In the genomic region with DNA sequence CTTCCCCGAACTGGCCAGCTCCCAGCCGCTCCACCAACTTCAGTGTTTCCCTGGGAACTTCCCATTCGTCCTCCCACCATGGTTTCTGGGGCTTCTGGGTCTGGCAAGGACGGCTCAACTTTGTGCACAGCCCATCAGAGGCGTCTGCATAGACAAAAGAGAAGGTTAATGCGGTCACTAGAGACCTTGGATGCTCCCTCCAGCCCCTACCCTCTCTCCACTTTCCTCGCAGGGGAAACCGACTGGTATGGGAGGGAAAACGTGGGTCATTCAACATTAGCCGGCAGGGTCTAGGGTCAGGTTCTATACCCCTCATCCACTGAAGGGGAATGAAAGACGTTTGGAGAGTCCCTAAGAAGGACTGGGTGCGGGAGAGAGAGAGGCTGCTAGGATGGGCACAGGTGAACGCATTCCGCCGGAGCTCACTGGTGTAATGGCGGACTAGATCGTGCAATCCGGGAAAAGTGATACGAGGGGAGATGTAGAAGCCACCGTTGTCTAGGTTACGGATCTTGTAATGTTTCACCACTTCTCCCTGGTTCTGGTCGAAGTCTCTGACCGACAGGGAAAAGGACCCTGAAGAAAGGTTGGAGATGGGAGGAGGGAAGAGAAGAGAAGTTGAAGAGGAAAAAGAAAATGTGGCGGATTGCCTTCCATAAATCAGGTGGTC, we compare ENCODE assay signal across 8 mouse cellular contexts. TPM values are rescaled to one million over a fixed set of nuclear protein-coding genes. Genes with fewer than 3 reads are reported as not detected.
A peak's percentile ranks its signal among the peaks of the same experiment; 100 is the strongest.
DNase-seq lines count a peak whose midpoint lies in the region; ATAC-seq lines count a peak whose summit lies in the region.

No protein-coding gene starts in this region.

- H3K27ac ChIP-seq in forebrain, embryonic 15.5 days (replicated peaks), result peak overlapping the region; percentile 35
- H3K27ac ChIP-seq in limb, embryonic 10.5 days, result peak overlapping the region; percentile 88
- no peak overlapping the region for H3K27ac ChIP-seq in neural tube, embryonic 11.5 days (ENCODE audit: low read depth, low read length)

- DNase-seq in cerebellum, adult 9-11 months, result peak; percentile 25
- no peak for DNase-seq in cerebellum, adult 11 months
- DNase-seq in right cerebral cortex, postnatal 10 days (ENCODE audit: low spot score in 2 of 2), result peak; percentile 49 to 59
- no peak for DNase-seq in right cerebral cortex, adult 2 months (ENCODE audit: low spot score in 2 of 2)
- no peak for DNase-seq in limb, embryonic 10.5 days (ENCODE audit: low spot score)
- DNase-seq in neural tube, embryonic 11.5 days (ENCODE audit: low spot score), result no peak

- H3K4me1 ChIP-seq in forebrain, embryonic 15.5 days, result peaks cover 12% of the 10 kb centered on the region
- peaks cover 32% of the 10 kb centered on the region for H3K4me1 ChIP-seq in limb, embryonic 10.5 days
- H3K4me1 ChIP-seq in neural tube, embryonic 11.5 days (ENCODE audit: control insufficient read depth, insufficient read depth, low read length), result peaks cover 12% of the 10 kb centered on the region

- H3K27me3 ChIP-seq in forebrain, embryonic 15.5 days, result no peaks in the 10 kb centered on the region
- H3K27me3 ChIP-seq in limb, embryonic 10.5 days (ENCODE audit: low read depth, poor library complexity, severe bottlenecking), result no peaks in the 10 kb centered on the region
- no peaks in the 10 kb centered on the region for H3K27me3 ChIP-seq in neural tube, embryonic 11.5 days (ENCODE audit: control insufficient read depth, insufficient read depth, low read length)

- under 1% methylated on average over 24 of the region's 24 CpGs for WGBS in forebrain, embryonic 15.5 days
- 1% methylated on average over 24 of the region's 24 CpGs for WGBS in limb, embryonic 10.5 days
- under 1% methylated on average over 24 of the region's 24 CpGs for WGBS in neural tube, embryonic 11.5 days

- peak overlapping the region; percentile 47 for H3K4me3 ChIP-seq in forebrain, embryonic 15.5 days
- H3K4me3 ChIP-seq in limb, embryonic 10.5 days, result peak overlapping the region; percentile 65
- H3K4me3 ChIP-seq in neural tube, embryonic 11.5 days (ENCODE audit: low read depth, low read length), result peak overlapping the region; percentile 44

- ATAC-seq in forebrain, embryonic 15.5 days (replicated peaks), result peak; percentile 69
- ATAC-seq in neural tube, embryonic 11.5 days (ENCODE audit: insufficient read depth, low FRiP score, low TSS enrichment), result peak; percentile 58
- no peak; the same call in 1 of the 2 replicates for ATAC-seq in megakaryocyte-erythroid progenitor cell, adult 5-6 weeks (replicated peaks; ENCODE audit: low FRiP score, low TSS enrichment, poor library complexity, severe bottlenecking)

- peak overlapping the region; percentile 53 for H3K9ac ChIP-seq in forebrain, embryonic 15.5 days (replicated peaks)
- peak overlapping the region; percentile 41 for H3K9ac ChIP-seq in neural tube, embryonic 11.5 days (ENCODE audit: low read length)

- no peaks in the 10 kb centered on the region for H3K9me3 ChIP-seq in forebrain, embryonic 15.5 days
- no peaks in the 10 kb centered on the region for H3K9me3 ChIP-seq in limb, embryonic 10.5 days (replicated peaks)
- no peaks in the 10 kb centered on the region for H3K9me3 ChIP-seq in neural tube, embryonic 11.5 days (ENCODE audit: control insufficient read depth, low read length)

- H3K4me2 ChIP-seq in forebrain, embryonic 15.5 days (replicated peaks), result peak overlapping the region; percentile 69
- H3K4me2 ChIP-seq in neural tube, embryonic 11.5 days (ENCODE audit: low read depth), result peak overlapping the region; percentile 86

- H3K36me3 ChIP-seq in forebrain, embryonic 15.5 days, result no peaks in the 10 kb centered on the region
- H3K36me3 ChIP-seq in limb, embryonic 10.5 days, result no peaks in the 10 kb centered on the region
- H3K36me3 ChIP-seq in neural tube, embryonic 11.5 days (ENCODE audit: control insufficient read depth, insufficient read depth, low read length), result no peaks in the 10 kb centered on the region

RNA-seq across cellular contexts. Expression of a gene that starts 13.5 kb away (rescaled TPM):
- polyA plus RNA-seq in forebrain, embryonic 15.5 days (2015; fragmentation: Nextera tagmentation; extraction: Ambion mirVana), result 119 and 130 TPM in 2 replicates
- polyA plus RNA-seq in limb, embryonic 10.5 days (2016; fragmentation: Nextera tagmentation; extraction: Ambion mirVana), result 308 and 336 TPM in 2 replicates
- polyA plus RNA-seq in neural tube, embryonic 11.5 days (2014; fragmentation: Nextera tagmentation; extraction: Ambion mirVana), result 243 and 258 TPM in 2 replicates
- total RNA-seq in megakaryocyte-erythroid progenitor cell, adult 5-6 weeks (2014; fragmentation: Nextera tagmentation), result 136 and 147 TPM in 2 replicates
- 72.7 and 76.2 TPM in 2 replicates for total RNA-seq in megakaryocyte-erythroid progenitor cell, adult 5-6 weeks (2017)

RNA-seq across cellular contexts. Expression of a gene that starts 17.4 kb away (rescaled TPM):
- polyA plus RNA-seq in forebrain, embryonic 15.5 days (2015; fragmentation: Nextera tagmentation; extraction: Ambion mirVana), result 7.6 and 9.2 TPM in 2 replicates
- polyA plus RNA-seq in limb, embryonic 10.5 days (2016; fragmentation: Nextera tagmentation; extraction: Ambion mirVana), result 10.3 and 13.5 TPM in 2 replicates
- 6.3 and 7.0 TPM in 2 replicates for polyA plus RNA-seq in neural tube, embryonic 11.5 days (2014; fragmentation: Nextera tagmentation; extraction: Ambion mirVana)
- total RNA-seq in megakaryocyte-erythroid progenitor cell, adult 5-6 weeks (2014; fragmentation: Nextera tagmentation), result 12.7 and 12.8 TPM in 2 replicates
- 3.7 and 11.6 TPM in 2 replicates for total RNA-seq in megakaryocyte-erythroid progenitor cell, adult 5-6 weeks (2017)

RNA-seq across cellular contexts. Expression of a gene that starts 22.4 kb away (rescaled TPM):
- polyA plus RNA-seq in forebrain, embryonic 15.5 days (2015; fragmentation: Nextera tagmentation; extraction: Ambion mirVana), result 0.25 and 0.41 TPM in 2 replicates
- 2.6 and 5.1 TPM in 2 replicates for polyA plus RNA-seq in limb, embryonic 10.5 days (2016; fragmentation: Nextera tagmentation; extraction: Ambion mirVana)
- polyA plus RNA-seq in neural tube, embryonic 11.5 days (2014; fragmentation: Nextera tagmentation; extraction: Ambion mirVana), result 1.1 and 1.3 TPM in 2 replicates
- total RNA-seq in megakaryocyte-erythroid progenitor cell, adult 5-6 weeks (2014; fragmentation: Nextera tagmentation), result not detected in 2 replicates
- total RNA-seq in megakaryocyte-erythroid progenitor cell, adult 5-6 weeks (2017), result not detected in 2 replicates

RNA-seq across cellular contexts. Expression of a gene that starts 42.6 kb away (rescaled TPM):
- polyA plus RNA-seq in forebrain, embryonic 15.5 days (2015; fragmentation: Nextera tagmentation; extraction: Ambion mirVana), result 2,102 and 2,181 TPM in 2 replicates
- 1,533 and 1,561 TPM in 2 replicates for polyA plus RNA-seq in limb, embryonic 10.5 days (2016; fragmentation: Nextera tagmentation; extraction: Ambion mirVana)
- polyA plus RNA-seq in neural tube, embryonic 11.5 days (2014; fragmentation: Nextera tagmentation; extraction: Ambion mirVana), result 1,866 and 1,920 TPM in 2 replicates
- 29.9 and 30.4 TPM in 2 replicates for total RNA-seq in megakaryocyte-erythroid progenitor cell, adult 5-6 weeks (2014; fragmentation: Nextera tagmentation)
- 41.4 and 48.3 TPM in 2 replicates for total RNA-seq in megakaryocyte-erythroid progenitor cell, adult 5-6 weeks (2017)

RNA-seq across cellular contexts. Expression of a gene that starts 44.5 kb away (rescaled TPM):
- polyA plus RNA-seq in forebrain, embryonic 15.5 days (2015; fragmentation: Nextera tagmentation; extraction: Ambion mirVana), result 223 and 225 TPM in 2 replicates
- 322 and 358 TPM in 2 replicates for polyA plus RNA-seq in limb, embryonic 10.5 days (2016; fragmentation: Nextera tagmentation; extraction: Ambion mirVana)
- polyA plus RNA-seq in neural tube, embryonic 11.5 days (2014; fragmentation: Nextera tagmentation; extraction: Ambion mirVana), result 274 and 291 TPM in 2 replicates
- 425 and 431 TPM in 2 replicates for total RNA-seq in megakaryocyte-erythroid progenitor cell, adult 5-6 weeks (2014; fragmentation: Nextera tagmentation)
- total RNA-seq in megakaryocyte-erythroid progenitor cell, adult 5-6 weeks (2017), result 323 and 412 TPM in 2 replicates

Comparison
In these comparisons a context has a peak if more than half of its experiments do, and no peak if none do; other contexts are left out.
1. DNase-seq: peak in cerebellum, adult 9-11 months (single experiment) and right cerebral cortex, postnatal 10 days (2 of 2); none in cerebellum, adult 11 months (single experiment), right cerebral cortex, adult 2 months (0 of 2), limb, embryonic 10.5 days (single experiment) and neural tube, embryonic 11.5 days (single experiment).
2. Peak in every context shown above with its lines, with median percentiles within 50 percentile points of each other: H3K4me3 ChIP-seq.